Mouse (Mus musculus) G1E (cell line): ENCODE data around the gene Acy3.

Source experiments
- CTCF ChIP-seq: IDR thresholded peaks from 2 replicates; pipeline ENCODE4 v1.5.1; 2012; ENCODE audit warnings: low read depth, low read length, inconsistent platforms, mixed read lengths
- GATA1 ChIP-seq: IDR thresholded peaks from 2 replicates; pipeline ENCODE4 v1.6.1; 2012; ENCODE audit warnings: borderline replicate concordance, low read length, inconsistent platforms, mixed read lengths
- POLR2AphosphoS5 ChIP-seq: IDR thresholded peaks from 2 replicates; pipeline ENCODE4 v1.6.1; 2012; ENCODE audit warnings: low read depth, low read length, inconsistent platforms; ENCODE audit not compliant: insufficient replicate concordance

GRCm38 (mm10) chr19:3985261-3985681 lies 1.1 kb upstream of the Acy3 start:
- TF ChIP-seq GATA1: no peak
- TF ChIP-seq CTCF: no peak
- TF ChIP-seq POLR2AphosphoS5: no peak
